Mouse (Mus musculus) kidney, embryonic 14.5 days (tissue): ENCODE results near the gene Hivep3. TPM values are rescaled to one million over a fixed set of nuclear protein-coding genes. Genes with fewer than 3 reads are reported as not detected.

ENCODE experiments used
- ATAC-seq: fragments of 200-750 bp; cut with Nextera tagmentation; 2 replicates; pipeline ENCODE4 v1.8.0; 2017; ENCODE audit warnings: moderate number of reproducible peaks, mild to moderate bottlenecking, moderate TSS enrichment, moderate library complexity; ENCODE audit not compliant: low FRiP score, low TSS enrichment
- H3K27ac ChIP-seq: fragments of 300-500 bp; sonication (generic); 2 replicates; pipeline ENCODE4 v1.5.1; 2014; ENCODE audit warnings: low read depth, mild to moderate bottlenecking, low read length, moderate library complexity, mixed read lengths
- H3K27me3 ChIP-seq: fragments of 300-500 bp; sonication (generic); 2 replicates; pipeline ENCODE4 v1.6.1; 2014; ENCODE audit warnings: mild to moderate bottlenecking, low read length; ENCODE audit not compliant: control insufficient read depth, insufficient read depth
- H3K36me3 ChIP-seq: fragments of 300-500 bp; sonication (generic); 2 replicates; pipeline ENCODE4 v1.6.1; 2014; ENCODE audit warnings: low read length, mixed read lengths; ENCODE audit not compliant: control insufficient read depth, insufficient read depth
- H3K4me1 ChIP-seq: fragments of 300-500 bp; sonication (generic); 2 replicates; pipeline ENCODE4 v1.6.1; 2014; ENCODE audit warnings: low read length, mixed read lengths; ENCODE audit not compliant: control insufficient read depth, insufficient read depth
- H3K4me2 ChIP-seq: fragments of 300-500 bp; sonication (generic); replicated peaks from 2 replicates; pipeline ENCODE4 v1.6.1; 2014; ENCODE audit warnings: low read depth, mild to moderate bottlenecking, low read length
- H3K4me3 ChIP-seq: fragments of 300-500 bp; sonication (generic); 2 replicates; pipeline ENCODE4 v1.5.1; 2014; ENCODE audit warnings: mild to moderate bottlenecking, low read length
- H3K9ac ChIP-seq: fragments of 300-500 bp; sonication (generic); 2 replicates; pipeline ENCODE4 v1.6.1; 2014; ENCODE audit warnings: low read depth, mild to moderate bottlenecking, low read length, moderate library complexity
- H3K9me3 ChIP-seq: fragments of 300-500 bp; sonication (generic); 2 replicates; pipeline ENCODE4 v1.6.1; 2016; ENCODE audit warnings: low read length; ENCODE audit not compliant: control insufficient read depth
- WGBS: fragments of 180-500 bp; shearing (Covaris S2); extraction: QIAGEN DNeasy Blood & Tissue Kit; methylation state at CpG from one replicate; pipeline ENCODE4 v1.1.7; 2014; 5-methylcytosine and 5-hydroxymethylcytosine counted together
- polyA plus RNA-seq: library from polyadenylated mRNA; unstranded; fragments of >200 nt; fragmentation: Nextera tagmentation; extraction: Ambion mirVana; gene quantifications from 2 replicates; pipeline ENCODE4 v1.2.1, GENCODE M21; 2014

The Hivep3 gene
- polyA plus RNA-seq, 1 experiment from 2014 or later = 6.3 TPM

DNA sequence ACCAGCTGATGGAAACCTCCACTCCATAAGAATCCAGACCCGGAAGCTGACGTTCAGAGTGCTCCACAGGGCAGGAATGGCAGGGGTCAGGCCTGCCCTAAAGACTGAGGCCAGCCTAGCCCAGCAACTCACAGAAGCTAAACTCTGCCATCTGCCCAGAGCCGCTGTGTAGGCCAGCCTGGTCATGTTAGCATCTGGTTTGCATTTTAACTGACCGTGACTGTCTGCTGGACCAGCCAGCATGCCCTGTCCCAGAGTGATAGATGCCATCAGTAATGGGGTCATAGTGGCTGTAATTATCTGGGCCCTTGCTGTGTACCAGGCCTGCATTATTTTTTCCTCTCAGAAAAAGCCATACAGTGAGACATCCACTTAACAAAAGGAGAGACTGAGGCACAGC, 397.3 kb downstream of the Hivep3 start:
- Histone ChIP-seq H3K4me2 (no peak overlapping the region), H3K27ac (no peak overlapping the region), H3K4me3 (no peak overlapping the region), H3K4me1 (no peaks in the 10 kb centered on the region), H3K27me3 (no peaks in the 10 kb centered on the region; the same call in 1 of the 2 replicates), H3K9me3 (no peaks in the 10 kb centered on the region), H3K9ac (no peak overlapping the region), H3K36me3 (no peaks in the 10 kb centered on the region)
- WGBS = 59% methylated on average over 4 of the region's 4 CpGs
- no peak for ATAC-seq

GRCm38 (mm10) chr4:120131441-120132220, 398.0 kb downstream of the Hivep3 start:
- no peaks in the 10 kb centered on the region for H3K4me1 ChIP-seq
- no peak overlapping the region for H3K9ac ChIP-seq
- no peaks in the 10 kb centered on the region; the same call in 1 of the 2 replicates for H3K27me3 ChIP-seq
- H3K9me3 ChIP-seq = no peaks in the 10 kb centered on the region
- H3K36me3 ChIP-seq = no peaks in the 10 kb centered on the region
- ATAC-seq = no peak
- H3K4me3 ChIP-seq = no peak overlapping the region
- 80% methylated on average over 24 of the region's 24 CpGs for WGBS
- no peak overlapping the region for H3K4me2 ChIP-seq
- H3K27ac ChIP-seq = no peak overlapping the region

- no peaks in the 10 kb centered on the region for H3K36me3 ChIP-seq
- H3K27me3 ChIP-seq = no peaks in the 10 kb centered on the region; the same call in 1 of the 2 replicates
- H3K4me1 ChIP-seq = no peaks in the 10 kb centered on the region
- no peak overlapping the region for H3K9ac ChIP-seq
- H3K4me2 ChIP-seq = no peak overlapping the region
- WGBS = 76% methylated on average over 6 of the region's 6 CpGs
- H3K4me3 ChIP-seq = no peak overlapping the region
- no peak for ATAC-seq
- no peak overlapping the region for H3K27ac ChIP-seq
- H3K9me3 ChIP-seq = no peaks in the 10 kb centered on the region
Measured at GRCm38 (mm10) chr4:120134223-120134622, 400.6 kb downstream of the Hivep3 start.

GRCm38 (mm10) chr4:120141810-120142209, 408.2 kb downstream of the Hivep3 start:
- H3K9me3 ChIP-seq = no peaks in the 10 kb centered on the region
- H3K4me3 ChIP-seq = no peak overlapping the region
- H3K27ac ChIP-seq = no peak overlapping the region
- H3K4me2 ChIP-seq = no peak overlapping the region
- 83% methylated on average over 1 of the region's 1 CpGs for WGBS
- no peaks in the 10 kb centered on the region for H3K4me1 ChIP-seq
- ATAC-seq = no peak
- H3K36me3 ChIP-seq = no peaks in the 10 kb centered on the region
- no peaks in the 10 kb centered on the region for H3K27me3 ChIP-seq
- no peak overlapping the region for H3K9ac ChIP-seq

DNA sequence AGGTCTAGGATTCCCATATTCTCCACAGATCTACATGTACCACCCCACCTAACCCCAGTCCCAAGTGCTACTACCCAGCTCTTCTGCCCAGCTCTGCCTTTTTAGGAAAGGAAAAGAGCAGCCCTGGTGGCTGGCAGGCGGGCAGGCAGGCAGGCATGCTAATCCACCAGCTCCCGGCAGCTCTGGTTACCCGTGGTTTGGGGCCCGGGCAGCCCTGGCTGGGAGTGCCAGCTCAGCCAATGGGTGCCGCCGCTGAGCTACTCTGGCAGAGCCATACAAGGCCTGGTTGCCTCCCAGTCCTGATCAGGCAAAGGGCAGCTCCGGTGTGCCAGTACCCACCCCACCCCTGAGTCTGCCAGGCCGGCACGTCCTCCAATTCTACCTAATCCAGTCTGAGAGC, 409.3 kb downstream of the Hivep3 start:
- Histone ChIP-seq H3K9me3 (no peaks in the 10 kb centered on the region), H3K9ac (no peak overlapping the region), H3K4me1 (no peaks in the 10 kb centered on the region), H3K36me3 (no peaks in the 10 kb centered on the region), H3K4me2 (no peak overlapping the region), H3K27ac (no peak overlapping the region), H3K4me3 (no peak overlapping the region), H3K27me3 (no peaks in the 10 kb centered on the region)
- no peak; the same call in 1 of the 2 replicates for ATAC-seq
- 79% methylated on average over 9 of the region's 9 CpGs for WGBS

GRCm38 (mm10) chr4:120144343-120144742, 410.8 kb downstream of the Hivep3 start:
- Histone ChIP-seq H3K27me3 (no peaks in the 10 kb centered on the region), H3K27ac (no peak overlapping the region), H3K4me3 (no peak overlapping the region), H3K4me1 (0 out of 2 replicates have a peak, but pooled peaks cover 3% of the 10 kb centered on the region), H3K4me2 (no peak overlapping the region), H3K9ac (no peak overlapping the region), H3K36me3 (no peaks in the 10 kb centered on the region), H3K9me3 (no peaks in the 10 kb centered on the region)
- 90% methylated on average over 5 of the region's 5 CpGs for WGBS
- no peak for ATAC-seq

GRCm38 (mm10) chr4:120145931-120146330, 412.3 kb downstream of the Hivep3 start:
- H3K36me3 ChIP-seq = no peaks in the 10 kb centered on the region
- no peak overlapping the region for H3K4me2 ChIP-seq
- H3K9me3 ChIP-seq = no peaks in the 10 kb centered on the region
- H3K27ac ChIP-seq = no peak overlapping the region
- no peak for ATAC-seq
- no peaks in the 10 kb centered on the region for H3K27me3 ChIP-seq
- 0 out of 2 replicates have a peak, but pooled peaks cover 3% of the 10 kb centered on the region for H3K4me1 ChIP-seq
- no peak overlapping the region for H3K4me3 ChIP-seq
- H3K9ac ChIP-seq = no peak overlapping the region
- 77% methylated on average over 8 of the region's 8 CpGs for WGBS

- peak overlapping the region; percentile 42 for H3K9ac ChIP-seq
- H3K9me3 ChIP-seq = no peaks in the 10 kb centered on the region
- peak overlapping the region; percentile 48 for H3K4me2 ChIP-seq
- 0 out of 2 replicates have a peak, but pooled peaks cover 3% of the 10 kb centered on the region for H3K4me1 ChIP-seq
- no peak overlapping the region for H3K27ac ChIP-seq
- H3K36me3 ChIP-seq = no peaks in the 10 kb centered on the region
- H3K4me3 ChIP-seq = peak overlapping the region; percentile 29
- peak; percentile 85 for ATAC-seq
- H3K27me3 ChIP-seq = no peaks in the 10 kb centered on the region
- 6% methylated on average over 45 of the region's 45 CpGs for WGBS
Measured at GRCm38 (mm10) chr4:120148291-120149141, 414.9 kb downstream of the Hivep3 start.

GRCm38 (mm10) chr4:120149142-120149524, 415.5 kb downstream of the Hivep3 start:
- Histone ChIP-seq H3K4me1 (0 out of 2 replicates have a peak, but pooled peaks cover 3% of the 10 kb centered on the region), H3K9me3 (no peaks in the 10 kb centered on the region), H3K27me3 (no peaks in the 10 kb centered on the region), H3K9ac (peak overlapping the region; percentile 42), H3K27ac (no peak overlapping the region), H3K4me3 (peak overlapping the region; percentile 29), H3K4me2 (peak overlapping the region; percentile 48), H3K36me3 (no peaks in the 10 kb centered on the region)
- ATAC-seq = peak; percentile 56; the same call in 1 of the 2 replicates
- WGBS = 27% methylated on average over 3 of the region's 3 CpGs
